Mouse (Mus musculus): ENCODE results near the gene Slc2a5. TPM values are rescaled to one million over a fixed set of nuclear protein-coding genes. Genes with fewer than 3 reads are reported as not detected.
A peak's percentile ranks its signal among the peaks of the same experiment; 100 is the strongest.

Gene Slc2a5
- total RNA-seq, 2 experiments from 2014 or later, result 4.5 to 4.7 TPM

GRCm38 (mm10) chr4:150181304-150181703 lies 62.2 kb downstream of the Slc2a5 start:
- Histone ChIP-seq H3K27ac (no peak overlapping the region), H3K4me3 (no peak overlapping the region)
- peak; percentile 5 for TF ChIP-seq CTCF (IDR thresholded peaks at IDR 0.05)
- intact Hi-C loops (cut with DNase I), result no loop called here
- no peak for DNase-seq (ENCODE audit: extremely low spot score in 1 of 2, low spot score in 2 of 2)

- intact Hi-C loops (cut with DNase I), result no loop called here
- DNase-seq (ENCODE audit: extremely low spot score in 1 of 2, low spot score in 2 of 2), result no peak
- Histone ChIP-seq H3K27ac (no peak overlapping the region), H3K4me3 (no peak overlapping the region)
- no peak for TF ChIP-seq CTCF (IDR thresholded peaks at IDR 0.05)
Measured at GRCm38 (mm10) chr4:150188236-150188635, 69.2 kb downstream of the Slc2a5 start.

- TF ChIP-seq CTCF (IDR thresholded peaks at IDR 0.05), result no peak
- Histone ChIP-seq H3K27ac (no peak overlapping the region), H3K4me3 (no peak overlapping the region)
- DNase-seq (ENCODE audit: extremely low spot score in 1 of 2, low spot score in 2 of 2), result no peak
- intact Hi-C loops (cut with DNase I), result no loop called here
Measured at GRCm38 (mm10) chr4:150192199-150192598, 73.1 kb downstream of the Slc2a5 start.

Other genes with a start within 250 kb of the Slc2a5 start
- gene Spsb1, start 164.2 kb upstream of the Slc2a5 start, total RNA-seq (2021), result 10 to 100 TPM; 15.2 to 17.5 TPM
- 10 to 100 TPM; 11.6 to 16.0 TPM for gene H6pd, start 110.3 kb upstream of the Slc2a5 start, total RNA-seq (2021)
- 1 to 10 TPM; 1.5 TPM for gene Gpr157, start 31.9 kb upstream of the Slc2a5 start, total RNA-seq (2021)
- gene Slc2a7, start 29.7 kb downstream of the Slc2a5 start, total RNA-seq (2021), result not detected
- not detected for gene Car6, start 82.0 kb downstream of the Slc2a5 start, total RNA-seq (2021)
- 100 to 1,000 TPM; 410 TPM for gene Eno1, start 117.4 kb downstream of the Slc2a5 start, total RNA-seq (2021)
- gene Rere, start 162.4 kb downstream of the Slc2a5 start, total RNA-seq (2021), result 100 to 1,000 TPM; 113 to 125 TPM

Data from left cerebral cortex, adult 2 months (tissue).